Mouse (Mus musculus) induced T-regulatory cell, adult 2 months (primary cell): ENCODE data around the gene Irs1.

Experiments
- DNase-seq: peaks from one replicate; pipeline ENCODE4 v3.0.0-alpha.2; 2012; ENCODE audit warnings: low read depth

The Irs1 gene

GRCm38 (mm10) chr1:82288421-82288990 lies 2.7 kb downstream of the Irs1 start:
- no peak for DNase-seq

- DNase-seq, result no peak
These were observed 3.4 kb downstream of the Irs1 start for GRCm38 (mm10) chr1:82287776-82288325.

DNA sequence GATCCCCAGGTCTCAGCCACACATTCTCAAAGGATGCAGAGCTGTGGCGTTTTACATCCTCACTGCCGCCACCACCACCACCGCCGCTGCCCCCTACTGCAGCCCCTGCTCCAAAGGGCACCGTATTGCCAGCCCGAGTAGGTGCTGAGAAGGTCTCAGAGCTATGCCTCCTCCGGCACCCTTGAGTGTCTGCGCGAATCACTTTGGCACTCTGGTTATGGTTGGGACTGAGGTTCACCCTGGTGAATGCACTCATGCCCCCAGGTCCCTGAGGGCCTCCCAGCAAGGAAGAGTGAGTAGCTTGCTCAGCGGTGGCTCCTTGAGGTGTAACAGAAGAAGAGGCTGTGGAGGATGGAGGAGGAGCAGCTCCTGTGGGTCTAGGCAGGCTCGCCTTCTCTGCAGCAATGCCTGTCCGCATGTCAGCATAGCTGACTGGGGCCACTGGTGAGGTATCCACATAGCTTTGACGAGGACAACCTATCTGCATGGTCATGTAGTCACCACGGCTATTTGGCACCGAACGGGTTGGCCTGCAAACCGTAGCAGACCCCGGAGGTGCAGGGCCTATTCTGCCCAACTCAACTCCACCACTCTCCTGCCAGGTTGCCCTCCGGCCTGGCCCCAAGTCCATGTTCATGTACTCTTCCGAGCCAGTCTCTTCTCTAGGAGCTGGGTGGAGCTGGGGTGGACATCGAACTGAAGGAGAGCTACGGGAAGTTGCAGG lies 4.0 kb downstream of the Irs1 start:
- no peak for DNase-seq

GRCm38 (mm10) chr1:82286190-82287051 lies 4.8 kb downstream of the Irs1 start:
- no peak for DNase-seq

- no peak for DNase-seq
These were observed 5.6 kb downstream of the Irs1 start for GRCm38 (mm10) chr1:82285461-82286189.

- DNase-seq, result no peak
These were observed 6.8 kb downstream of the Irs1 start for GRCm38 (mm10) chr1:82284403-82284802.

- DNase-seq, result peak; percentile 22
These were observed 7.3 kb downstream of the Irs1 start for GRCm38 (mm10) chr1:82283901-82284301.

GRCm38 (mm10) chr1:82282992-82283611 lies 8.1 kb downstream of the Irs1 start:
- DNase-seq, result peak; percentile 85

- DNase-seq, result peak; percentile 9
These were observed 9.4 kb downstream of the Irs1 start for GRCm38 (mm10) chr1:82281823-82282222.

GRCm38 (mm10) chr1:82279768-82280167 lies 11.4 kb downstream of the Irs1 start:
- DNase-seq, result no peak

DNA sequence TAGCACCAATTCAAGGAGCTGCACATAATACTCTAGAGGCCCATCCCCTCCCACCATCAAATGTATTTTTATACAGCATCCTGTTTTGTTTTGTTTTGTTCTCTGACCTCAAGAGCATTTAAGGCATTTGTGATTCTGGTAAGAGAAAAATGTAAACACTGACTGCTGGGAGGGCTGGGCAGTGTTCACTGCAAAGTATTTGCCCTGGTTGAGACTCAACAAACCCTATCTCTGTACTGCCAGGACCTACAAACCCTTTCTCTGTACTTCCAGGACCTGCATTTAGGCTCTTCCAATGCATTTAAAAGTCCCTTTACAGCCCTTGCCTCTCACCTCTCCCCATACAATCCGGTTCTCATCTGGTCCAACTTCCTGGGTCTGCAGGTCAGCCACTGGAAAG lies 16.9 kb downstream of the Irs1 start:
- no peak for DNase-seq

GRCm38 (mm10) chr1:82273529-82273928 lies 17.7 kb downstream of the Irs1 start:
- no peak for DNase-seq

DNA sequence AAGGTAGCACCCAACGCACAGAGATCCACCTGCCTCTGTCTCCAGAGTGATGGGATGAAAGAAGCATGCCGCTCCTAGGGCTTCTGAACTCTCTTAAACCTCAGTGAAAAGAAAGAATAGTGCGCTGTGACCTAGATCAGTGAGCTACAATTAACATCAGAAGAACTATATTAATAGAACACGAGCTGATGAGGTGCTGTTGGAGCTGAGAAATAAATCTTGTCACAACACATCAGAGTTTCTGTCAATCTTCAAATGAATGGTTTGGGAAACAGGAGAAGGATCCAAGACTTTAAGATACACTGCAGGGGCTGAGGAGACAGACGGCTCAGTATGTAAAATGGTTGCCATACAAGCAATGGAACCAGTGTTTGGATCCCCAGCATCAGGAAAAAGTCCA lies 19.0 kb downstream of the Irs1 start:
- no peak for DNase-seq

DNA sequence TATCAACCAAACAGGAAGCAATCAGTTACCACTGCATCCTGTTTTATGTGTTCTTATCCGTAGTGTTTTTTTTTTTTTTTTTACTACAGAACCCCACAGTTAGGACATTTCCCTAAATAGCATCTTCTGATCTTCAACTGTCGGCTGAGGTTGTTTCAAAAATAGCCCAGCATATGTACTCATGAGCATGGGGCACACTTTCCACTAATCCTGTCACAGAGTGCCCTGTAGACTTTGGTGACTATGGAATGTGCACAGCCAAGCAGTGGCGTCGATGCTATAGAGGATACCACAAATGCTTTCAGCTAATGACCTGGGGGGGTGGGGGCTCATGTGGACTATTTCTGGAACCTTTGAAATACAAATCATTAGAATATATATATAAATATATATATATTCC lies 23.7 kb downstream of the Irs1 start:
- DNase-seq, result no peak

DNA sequence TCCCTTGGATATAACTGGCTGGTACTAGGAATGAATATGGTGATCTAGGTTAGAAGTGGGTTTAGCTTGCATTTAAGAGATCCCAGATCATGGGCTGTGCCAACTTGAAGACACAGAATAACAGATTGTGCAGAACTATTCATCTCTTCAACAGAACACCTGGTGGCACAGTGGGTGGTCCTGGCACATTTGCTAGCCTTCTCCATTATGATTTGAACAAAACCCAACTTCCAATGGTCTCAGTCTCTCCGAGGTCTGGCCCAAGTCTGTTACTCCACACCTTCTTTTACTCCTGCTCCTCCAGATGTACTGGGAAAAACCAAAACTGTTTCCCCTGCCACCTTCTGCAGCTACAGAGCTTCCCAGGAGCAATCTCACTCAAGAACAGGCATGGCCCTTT lies 28.9 kb downstream of the Irs1 start:
- no peak for DNase-seq

DNA sequence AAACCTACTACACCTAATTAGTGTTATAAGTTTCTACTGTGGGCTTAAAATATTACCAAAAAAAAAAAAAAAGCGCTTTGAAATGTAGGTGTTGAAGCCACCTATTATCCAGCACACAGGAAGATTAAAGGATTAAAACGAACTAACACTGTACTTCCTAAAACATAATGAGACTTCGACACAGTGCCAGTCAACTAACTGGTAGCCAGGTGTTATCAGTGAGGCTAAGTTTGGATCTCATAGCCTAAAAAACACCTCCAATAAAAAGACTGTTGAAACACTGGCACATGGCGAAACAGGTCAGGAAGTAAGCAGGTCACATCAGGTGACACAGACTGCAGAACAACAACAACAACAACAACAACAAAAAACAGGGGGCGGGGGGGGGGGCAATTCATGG lies 29.6 kb downstream of the Irs1 start:
- no peak for DNase-seq

DNA sequence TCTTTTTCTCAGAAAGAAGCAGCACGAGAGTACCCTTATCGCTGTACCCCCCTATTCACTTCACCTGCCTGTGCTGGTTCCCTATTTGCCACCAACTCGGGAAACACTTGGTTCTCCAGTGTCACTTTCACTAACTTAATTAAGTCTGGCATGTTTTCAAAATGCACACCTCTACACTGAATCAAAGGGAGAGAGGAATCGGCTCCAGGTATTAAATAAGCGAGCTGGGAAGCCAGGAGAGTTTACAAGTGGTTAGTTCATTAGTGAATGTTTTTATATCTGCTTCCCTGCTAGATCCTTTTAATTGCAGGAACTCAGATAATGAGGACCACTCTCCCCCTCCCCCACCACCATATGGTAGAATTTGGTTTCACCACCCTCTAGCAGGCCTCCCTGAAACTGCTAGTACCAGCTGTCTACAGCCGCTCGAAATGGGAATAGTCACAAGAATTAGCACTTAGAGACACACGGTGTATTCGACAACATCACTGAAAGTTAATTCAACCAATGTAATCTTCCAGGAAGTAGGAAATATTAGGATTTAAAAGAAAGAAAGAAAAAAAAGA lies 30.1 kb downstream of the Irs1 start:
- DNase-seq, result no peak

- no peak for DNase-seq
These were observed 31.2 kb downstream of the Irs1 start for GRCm38 (mm10) chr1:82260055-82260454.

GRCm38 (mm10) chr1:82258331-82258730 lies 32.9 kb downstream of the Irs1 start:
- DNase-seq, result no peak

GRCm38 (mm10) chr1:82257457-82257856 lies 33.8 kb downstream of the Irs1 start:
- DNase-seq, result no peak

DNA sequence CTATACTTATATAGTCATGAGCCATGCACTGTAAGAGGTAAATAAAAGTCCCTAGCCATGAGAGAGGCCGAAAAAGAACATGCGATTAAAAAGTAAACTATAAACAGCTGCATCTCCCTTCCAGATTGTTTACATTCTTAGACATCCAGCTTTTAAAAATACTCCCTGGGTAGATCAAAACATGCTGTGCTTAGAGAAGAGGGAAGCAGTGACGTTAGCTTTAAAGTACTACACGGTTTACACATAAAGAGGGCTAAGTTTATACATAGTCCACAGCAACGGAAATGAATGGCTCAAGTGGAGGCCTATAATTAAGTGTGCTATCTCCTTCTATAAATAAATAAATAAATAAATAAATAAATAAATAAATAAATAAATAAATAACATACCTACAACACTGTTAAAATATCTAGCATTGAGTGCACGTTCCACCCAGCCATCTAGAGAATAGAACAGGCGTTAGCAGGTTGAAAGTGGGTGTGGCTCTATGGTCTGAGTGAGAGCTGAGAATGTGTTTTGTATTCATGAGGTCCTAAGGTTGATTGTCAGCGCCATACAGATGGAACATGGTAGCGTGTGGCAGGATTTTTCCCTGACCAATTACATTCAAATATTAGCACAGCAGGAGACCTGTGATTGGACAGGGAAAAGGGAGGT lies 37.3 kb downstream of the Irs1 start:
- DNase-seq, result no peak
